Mouse (Mus musculus) kidney, embryonic 14.5 days (tissue): Measurements from ENCODE around the gene Tssk6. TPM values are rescaled to one million over a fixed set of nuclear protein-coding genes. Genes with fewer than 3 reads are reported as not detected.

Experiments used
- ATAC-seq: fragments of 200-750 bp; cut with Nextera tagmentation; 2 replicates; pipeline ENCODE4 v1.8.0; 2017; ENCODE audit warnings: moderate number of reproducible peaks, mild to moderate bottlenecking, moderate TSS enrichment, moderate library complexity; ENCODE audit not compliant: low FRiP score, low TSS enrichment
- H3K27ac ChIP-seq: fragments of 300-500 bp; sonication (generic); 2 replicates; pipeline ENCODE4 v1.5.1; 2014; ENCODE audit warnings: low read depth, mild to moderate bottlenecking, low read length, moderate library complexity, mixed read lengths
- H3K27me3 ChIP-seq: fragments of 300-500 bp; sonication (generic); 2 replicates; pipeline ENCODE4 v1.6.1; 2014; ENCODE audit warnings: mild to moderate bottlenecking, low read length; ENCODE audit not compliant: control insufficient read depth, insufficient read depth
- H3K36me3 ChIP-seq: fragments of 300-500 bp; sonication (generic); 2 replicates; pipeline ENCODE4 v1.6.1; 2014; ENCODE audit warnings: low read length, mixed read lengths; ENCODE audit not compliant: control insufficient read depth, insufficient read depth
- H3K4me1 ChIP-seq: fragments of 300-500 bp; sonication (generic); 2 replicates; pipeline ENCODE4 v1.6.1; 2014; ENCODE audit warnings: low read length, mixed read lengths; ENCODE audit not compliant: control insufficient read depth, insufficient read depth
- H3K4me2 ChIP-seq: fragments of 300-500 bp; sonication (generic); replicated peaks from 2 replicates; pipeline ENCODE4 v1.6.1; 2014; ENCODE audit warnings: low read depth, mild to moderate bottlenecking, low read length
- H3K4me3 ChIP-seq: fragments of 300-500 bp; sonication (generic); 2 replicates; pipeline ENCODE4 v1.5.1; 2014; ENCODE audit warnings: mild to moderate bottlenecking, low read length
- H3K9ac ChIP-seq: fragments of 300-500 bp; sonication (generic); 2 replicates; pipeline ENCODE4 v1.6.1; 2014; ENCODE audit warnings: low read depth, mild to moderate bottlenecking, low read length, moderate library complexity
- H3K9me3 ChIP-seq: fragments of 300-500 bp; sonication (generic); 2 replicates; pipeline ENCODE4 v1.6.1; 2016; ENCODE audit warnings: low read length; ENCODE audit not compliant: control insufficient read depth
- WGBS: fragments of 180-500 bp; shearing (Covaris S2); extraction: QIAGEN DNeasy Blood & Tissue Kit; methylation state at CpG from one replicate; pipeline ENCODE4 v1.1.7; 2014; 5-methylcytosine and 5-hydroxymethylcytosine counted together
- polyA plus RNA-seq: library from polyadenylated mRNA; unstranded; fragments of >200 nt; fragmentation: Nextera tagmentation; extraction: Ambion mirVana; gene quantifications from 2 replicates; pipeline ENCODE4 v1.2.1, GENCODE M21; 2014

The Tssk6 gene
- polyA plus RNA-seq, 1 experiment from 2014 or later: 5.1 TPM

- Histone ChIP-seq H3K4me1 (peaks cover 12% of the 10 kb centered on the region; the same call in 1 of the 2 replicates), H3K9me3 (no peaks in the 10 kb centered on the region), H3K4me2 (no peak overlapping the region), H3K27ac (peak overlapping the region; percentile 47; the same call in 1 of the 2 replicates), H3K9ac (no peak overlapping the region), H3K4me3 (no peak overlapping the region), H3K36me3 (peaks cover 45% of the 10 kb centered on the region), H3K27me3 (no peaks in the 10 kb centered on the region)
- peak; percentile 71 for ATAC-seq
- WGBS: 64% methylated on average over 1 of the region's 1 CpGs
Measured at GRCm38 (mm10) chr8:69919010-69919409, 17.0 kb downstream of the Tssk6 start.

- peak overlapping the region; percentile 60; the same call in 1 of the 2 replicates for H3K27ac ChIP-seq
- H3K9me3 ChIP-seq: no peaks in the 10 kb centered on the region
- no peak overlapping the region for H3K4me3 ChIP-seq
- H3K36me3 ChIP-seq: peaks cover 34% of the 10 kb centered on the region
- no peaks in the 10 kb centered on the region for H3K27me3 ChIP-seq
- WGBS: 30% methylated on average over 11 of the region's 11 CpGs
- 0 out of 2 replicates have a peak overlapping the region, but pooled peaks have one; percentile 3 for H3K4me2 ChIP-seq
- peaks cover 12% of the 10 kb centered on the region; the same call in 1 of the 2 replicates for H3K4me1 ChIP-seq
- ATAC-seq: peak; percentile 39
- H3K9ac ChIP-seq: no peak overlapping the region; the same call in 1 of the 2 replicates
Measured at GRCm38 (mm10) chr8:69919876-69920662, 18.1 kb downstream of the Tssk6 start.

DNA sequence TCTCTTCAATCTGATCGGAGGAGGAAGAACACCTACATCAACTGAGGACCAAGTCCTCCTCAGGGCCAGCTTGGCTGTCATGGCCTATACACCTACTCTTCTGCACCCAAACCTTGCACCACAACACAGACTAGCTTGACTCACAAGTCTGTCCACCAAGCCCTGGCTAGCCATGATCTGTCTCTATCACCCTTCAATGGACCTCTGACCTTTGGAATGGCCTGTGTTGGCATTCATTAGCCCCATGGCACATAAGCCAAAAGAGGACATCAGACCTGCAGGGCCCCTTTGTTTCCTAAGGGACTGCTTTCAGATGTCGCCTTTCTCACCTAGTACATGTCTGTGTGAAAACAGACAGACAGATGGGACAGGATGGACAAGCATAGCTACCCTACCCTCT is 19.2 kb downstream of the Tssk6 start:
- Histone ChIP-seq H3K4me2 (no peak overlapping the region), H3K27me3 (no peaks in the 10 kb centered on the region), H3K9ac (0 out of 2 replicates have a peak overlapping the region, but pooled peaks have one; percentile 4), H3K4me1 (peaks cover 12% of the 10 kb centered on the region; the same call in 1 of the 2 replicates), H3K27ac (peak overlapping the region; percentile 60; the same call in 1 of the 2 replicates), H3K4me3 (no peak overlapping the region), H3K36me3 (peaks cover 23% of the 10 kb centered on the region), H3K9me3 (no peaks in the 10 kb centered on the region)
- ATAC-seq: no peak
- WGBS: 86% methylated on average over 2 of the region's 2 CpGs

GRCm38 (mm10) chr8:69923986-69924385 is 22.0 kb downstream of the Tssk6 start:
- no peak overlapping the region for H3K4me2 ChIP-seq
- ATAC-seq: no peak
- H3K27ac ChIP-seq: no peak overlapping the region
- H3K27me3 ChIP-seq: no peaks in the 10 kb centered on the region
- 82% methylated on average over 1 of the region's 1 CpGs for WGBS
- H3K9me3 ChIP-seq: no peaks in the 10 kb centered on the region
- peaks cover 10% of the 10 kb centered on the region; the same call in 1 of the 2 replicates for H3K36me3 ChIP-seq
- H3K4me1 ChIP-seq: peaks cover 12% of the 10 kb centered on the region; the same call in 1 of the 2 replicates
- H3K9ac ChIP-seq: no peak overlapping the region
- H3K4me3 ChIP-seq: no peak overlapping the region

- Histone ChIP-seq H3K9ac (no peak overlapping the region), H3K27me3 (no peaks in the 10 kb centered on the region), H3K36me3 (peaks cover 10% of the 10 kb centered on the region; the same call in 1 of the 2 replicates), H3K4me1 (no peaks in the 10 kb centered on the region), H3K9me3 (no peaks in the 10 kb centered on the region), H3K4me2 (no peak overlapping the region), H3K27ac (no peak overlapping the region), H3K4me3 (no peak overlapping the region)
- ATAC-seq: no peak
Measured at GRCm38 (mm10) chr8:69926901-69927300, 24.9 kb downstream of the Tssk6 start.

GRCm38 (mm10) chr8:69933811-69934210 is 31.8 kb downstream of the Tssk6 start:
- ATAC-seq: no peak
- no peak overlapping the region for H3K9ac ChIP-seq
- H3K9me3 ChIP-seq: no peaks in the 10 kb centered on the region
- no peaks in the 10 kb centered on the region for H3K27me3 ChIP-seq
- no peak overlapping the region for H3K27ac ChIP-seq
- no peak overlapping the region for H3K4me2 ChIP-seq
- peaks cover 18% of the 10 kb centered on the region for H3K4me1 ChIP-seq
- WGBS: 80% methylated on average over 2 of the region's 2 CpGs
- H3K36me3 ChIP-seq: peaks cover 26% of the 10 kb centered on the region; the same call in 1 of the 2 replicates
- H3K4me3 ChIP-seq: no peak overlapping the region

GRCm38 (mm10) chr8:69934582-69934981 is 32.6 kb downstream of the Tssk6 start:
- ATAC-seq: no peak
- Histone ChIP-seq H3K4me1 (peaks cover 19% of the 10 kb centered on the region), H3K27me3 (no peaks in the 10 kb centered on the region), H3K27ac (no peak overlapping the region), H3K4me3 (no peak overlapping the region), H3K36me3 (peaks cover 26% of the 10 kb centered on the region; the same call in 1 of the 2 replicates), H3K9me3 (no peaks in the 10 kb centered on the region), H3K4me2 (no peak overlapping the region), H3K9ac (no peak overlapping the region)
- 82% methylated on average over 5 of the region's 5 CpGs for WGBS

DNA sequence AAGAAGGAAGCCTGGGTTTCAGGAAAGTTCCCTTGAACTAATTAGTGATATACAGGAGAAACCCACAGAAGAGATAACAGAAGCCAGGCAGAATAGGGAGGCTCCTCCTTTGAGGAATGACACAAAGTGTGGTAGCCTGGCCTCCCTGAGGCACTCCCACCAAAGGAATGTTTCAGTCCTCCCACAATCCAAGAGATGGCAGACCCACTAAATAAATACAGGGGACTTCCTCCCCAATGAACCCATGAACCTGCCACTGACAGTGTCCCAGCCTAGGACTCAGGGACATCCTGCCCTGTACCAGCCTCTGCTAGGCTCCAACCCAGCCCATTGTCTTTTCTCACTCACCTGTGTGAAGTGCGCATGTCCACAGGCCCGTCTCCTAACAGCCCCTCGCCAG is 33.4 kb downstream of the Tssk6 start:
- H3K9me3 ChIP-seq: no peaks in the 10 kb centered on the region
- peaks cover 26% of the 10 kb centered on the region; the same call in 1 of the 2 replicates for H3K36me3 ChIP-seq
- no peaks in the 10 kb centered on the region for H3K27me3 ChIP-seq
- H3K9ac ChIP-seq: no peak overlapping the region
- no peak overlapping the region for H3K4me3 ChIP-seq
- no peak overlapping the region for H3K4me2 ChIP-seq
- WGBS: 86% methylated on average over 3 of the region's 3 CpGs
- no peak for ATAC-seq
- no peak overlapping the region for H3K27ac ChIP-seq
- H3K4me1 ChIP-seq: peaks cover 27% of the 10 kb centered on the region
